Mouse (Mus musculus): Measurements from ENCODE around the gene Prlr.

DNA sequence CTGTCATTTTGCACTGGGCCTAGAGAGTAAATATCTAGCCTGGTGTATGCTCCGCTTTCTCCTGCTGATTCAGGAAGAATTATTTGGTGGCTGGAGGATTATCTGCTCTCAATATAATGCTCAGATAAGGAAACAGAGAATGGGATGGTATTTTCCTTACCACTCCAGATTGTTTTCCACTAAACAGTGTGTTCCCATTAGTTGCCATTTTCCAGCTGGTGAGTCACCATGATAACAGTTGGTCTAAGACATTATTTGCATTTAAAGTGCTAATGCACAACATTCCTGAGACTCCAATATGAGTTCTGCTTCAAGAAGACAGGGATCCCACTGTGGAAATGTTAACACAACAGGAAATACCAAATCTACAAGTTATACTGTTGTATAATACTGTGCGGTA is 43.3 kb upstream of the Prlr start:
- TF ChIP-seq CTCF (IDR thresholded peaks at IDR 0.05; ENCODE audit: extremely low read depth, insufficient read depth, insufficient read length, insufficient replicate concordance) (no peak), POLR2A (IDR thresholded peaks at IDR 0.05; ENCODE audit: low read depth, low read length) (no peak)

Measured in spleen, adult 2 months (tissue).